Mouse (Mus musculus): ENCODE data around the gene Rprd1b.

GRCm38 (mm10) chr2:158165776-158166175 lies 137.5 kb downstream of the Rprd1b start:
- TF ChIP-seq CTCF (IDR thresholded peaks at IDR 0.05; ENCODE audit: insufficient read depth, low read depth, low read length) (no peak), POLR2A (IDR thresholded peaks at IDR 0.05; ENCODE audit: insufficient read depth, low read depth, low read length) (no peak)
